Mouse (Mus musculus) layer of hippocampus, postnatal 36 days (tissue): ENCODE data around the gene Rhob. TPM values are rescaled to one million over a fixed set of nuclear protein-coding genes. Genes with fewer than 3 reads are reported as not detected.

ENCODE experiments used
- DNase-seq, 2 experiments: peaks; one replicate each; pipeline ENCODE4 v3.0.0; 2022
- total RNA-seq, 2 experiments: library from RNA; stranded (reverse); gene quantifications; 2 replicates each; pipeline ENCODE4 v1.2.3; 2021

Rhob gene
- total RNA-seq = 100 to 1,000 TPM; 354 to 385 TPM

DNA sequence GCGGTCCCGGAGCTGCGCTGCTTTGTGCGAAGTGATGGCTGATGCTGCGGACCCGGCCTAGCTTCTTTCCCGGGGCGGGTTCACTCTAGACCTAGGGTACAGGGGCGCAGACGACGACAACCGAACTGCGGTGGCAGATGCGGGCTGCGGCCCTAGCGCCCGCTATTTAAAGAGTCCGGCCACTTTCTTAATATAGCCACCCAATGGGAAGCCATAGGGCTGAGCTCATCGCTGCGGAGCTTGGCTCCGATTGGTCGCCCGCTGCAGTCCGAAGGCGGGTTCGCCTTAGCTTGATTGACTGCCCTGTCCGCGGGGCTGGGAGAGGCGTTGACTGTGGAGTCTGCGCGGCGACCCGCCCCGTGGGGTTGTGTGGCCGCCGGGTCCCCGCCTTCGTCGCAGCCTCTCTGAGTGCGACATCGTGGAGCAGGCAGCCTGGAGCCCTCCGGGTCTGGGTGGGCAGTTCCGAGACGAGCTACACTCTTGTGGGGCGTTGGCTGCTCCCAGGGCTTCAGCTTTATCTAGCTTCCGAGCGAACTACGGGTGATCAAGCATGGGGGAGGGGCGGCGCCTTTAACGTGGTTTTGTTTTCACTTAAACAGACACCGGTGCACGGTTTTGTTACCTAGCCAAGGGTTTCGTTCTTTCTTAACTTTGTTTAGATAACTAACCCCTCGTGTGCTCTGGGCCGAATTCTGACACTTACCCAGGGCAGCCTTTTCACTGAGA lies at the start of gene Rhob:
Gene Rhob (minus strand): TSS at position 139 of the 726 bp plus-strand sequence.
- peak; percentile 98 to 99 for DNase-seq

DNA sequence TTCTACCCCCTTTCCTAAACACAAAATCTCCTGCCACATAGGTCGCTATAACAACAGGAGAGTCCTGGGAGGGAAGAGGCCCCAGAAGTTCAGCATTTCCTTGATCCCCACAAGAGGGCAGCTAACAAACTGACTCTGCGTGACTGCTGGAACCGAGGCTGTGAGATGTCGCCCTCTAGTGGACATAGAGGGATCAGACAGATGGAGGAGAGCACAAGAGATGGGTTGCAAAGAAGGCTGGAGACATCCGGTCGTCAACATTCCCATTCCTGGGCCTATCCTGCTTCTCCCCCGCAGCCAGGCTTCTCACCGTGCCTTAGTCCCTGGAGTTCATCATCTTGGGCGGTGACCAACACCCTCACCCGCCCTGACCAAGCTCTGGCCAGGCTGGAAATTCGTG lies 47.5 kb upstream of the Rhob start:
- DNase-seq = peak; percentile 36 to 59

DNA sequence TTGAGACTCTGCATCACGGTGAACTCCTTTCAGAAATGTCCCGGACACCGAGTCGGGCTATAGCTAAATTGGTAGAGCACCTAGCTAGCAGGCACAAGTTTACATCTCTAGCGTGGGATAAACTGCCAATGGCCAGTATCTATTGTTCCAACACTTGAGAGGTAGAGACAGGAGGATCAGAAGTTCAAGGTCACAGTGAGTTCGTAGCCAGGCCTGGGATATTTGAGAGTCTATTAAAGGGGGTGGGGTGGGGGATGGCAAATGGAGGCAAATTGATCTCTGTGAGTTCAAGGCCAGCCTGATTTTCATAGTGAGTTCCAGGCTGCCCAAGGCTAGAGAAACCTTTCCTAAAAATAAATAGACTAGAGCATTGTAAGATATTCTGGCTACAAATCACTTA lies 47.0 kb upstream of the Rhob start:
- DNase-seq = no peak

DNA sequence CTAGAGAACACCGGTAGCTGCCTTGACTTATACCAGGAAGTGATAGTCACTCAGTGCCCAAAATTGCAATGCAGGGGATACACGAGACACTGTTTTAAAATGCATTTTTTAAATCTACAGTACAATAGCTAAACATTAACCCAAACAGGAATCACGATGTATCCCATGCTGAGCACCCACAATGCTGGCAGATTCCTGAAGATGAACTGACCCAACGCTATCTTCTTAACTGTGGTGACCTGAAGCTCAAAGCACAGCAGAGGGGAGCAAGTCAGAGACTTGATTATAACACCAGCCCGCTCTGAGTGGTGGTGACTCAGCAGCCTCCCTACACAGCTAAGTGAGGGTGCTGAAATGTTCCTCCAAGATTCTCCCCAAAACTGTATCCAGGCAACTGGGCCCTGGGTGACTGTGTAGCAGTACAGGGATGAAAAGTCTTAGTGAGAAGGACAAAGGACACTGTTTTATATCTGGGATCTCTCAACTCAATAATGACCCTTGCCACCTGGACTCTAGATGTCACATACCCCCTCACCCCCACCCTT lies 45.3 kb upstream of the Rhob start:
- peak in 1 of 2 experiments; percentile 12 for DNase-seq

DNA sequence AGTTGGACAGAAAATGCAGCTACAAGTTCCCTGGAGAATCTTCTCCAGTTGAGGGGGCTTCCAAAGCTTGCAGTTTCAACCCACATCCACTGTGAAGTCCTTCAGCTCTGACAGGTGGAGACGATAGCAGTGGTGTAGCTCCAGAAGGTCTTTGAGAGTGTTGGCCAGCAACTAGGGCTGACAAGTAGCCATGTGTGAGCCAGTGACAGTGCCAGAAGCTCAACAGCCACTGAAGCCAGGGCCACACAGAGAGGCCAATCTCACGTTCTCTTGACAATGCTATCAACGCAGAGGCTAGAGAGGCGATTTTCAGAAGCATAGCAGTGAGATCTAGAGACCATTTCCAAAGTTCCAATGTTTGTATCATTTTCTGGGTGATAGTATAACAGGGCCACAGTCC lies 42.6 kb upstream of the Rhob start:
- DNase-seq = no peak

DNA sequence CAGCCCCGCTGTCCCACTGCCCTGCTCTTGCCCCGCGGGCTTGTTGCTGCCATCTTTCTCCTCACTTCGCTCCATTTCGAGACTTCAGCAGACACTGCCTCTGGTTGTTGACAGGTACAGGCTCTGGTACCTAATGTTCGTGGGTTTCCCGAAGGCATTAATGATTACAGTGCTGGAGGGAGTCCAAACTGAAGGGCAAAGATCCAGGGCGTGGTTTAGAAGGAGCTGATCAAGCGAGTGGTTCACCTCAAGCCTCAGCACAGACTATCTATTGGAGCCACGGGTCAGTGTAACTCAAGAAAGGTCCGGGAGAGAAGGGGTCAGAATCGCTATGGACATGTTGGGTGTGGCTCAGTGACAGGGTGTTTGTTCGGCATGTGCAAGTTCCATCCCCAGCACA lies 39.7 kb upstream of the Rhob start:
- no peak for DNase-seq

DNA sequence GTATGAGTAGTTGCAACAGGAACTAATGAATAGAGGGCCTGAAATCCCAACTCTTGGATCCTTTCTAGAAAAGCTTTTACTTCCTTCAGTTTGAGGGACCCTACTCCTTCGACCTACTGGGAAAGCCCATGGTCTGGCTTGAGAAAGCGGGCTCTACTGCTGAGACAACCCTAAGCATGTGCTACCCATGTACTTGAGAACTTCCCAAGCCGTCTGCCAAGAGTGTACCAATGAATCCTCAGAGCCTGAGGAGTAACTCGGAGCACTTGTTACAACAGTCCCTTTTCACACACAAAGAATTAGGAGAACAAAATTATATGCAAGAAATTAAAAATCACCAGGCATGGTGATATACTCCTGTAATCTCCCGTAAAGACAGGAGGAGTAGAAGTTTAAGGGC lies 37.5 kb upstream of the Rhob start:
- no peak for DNase-seq

DNA sequence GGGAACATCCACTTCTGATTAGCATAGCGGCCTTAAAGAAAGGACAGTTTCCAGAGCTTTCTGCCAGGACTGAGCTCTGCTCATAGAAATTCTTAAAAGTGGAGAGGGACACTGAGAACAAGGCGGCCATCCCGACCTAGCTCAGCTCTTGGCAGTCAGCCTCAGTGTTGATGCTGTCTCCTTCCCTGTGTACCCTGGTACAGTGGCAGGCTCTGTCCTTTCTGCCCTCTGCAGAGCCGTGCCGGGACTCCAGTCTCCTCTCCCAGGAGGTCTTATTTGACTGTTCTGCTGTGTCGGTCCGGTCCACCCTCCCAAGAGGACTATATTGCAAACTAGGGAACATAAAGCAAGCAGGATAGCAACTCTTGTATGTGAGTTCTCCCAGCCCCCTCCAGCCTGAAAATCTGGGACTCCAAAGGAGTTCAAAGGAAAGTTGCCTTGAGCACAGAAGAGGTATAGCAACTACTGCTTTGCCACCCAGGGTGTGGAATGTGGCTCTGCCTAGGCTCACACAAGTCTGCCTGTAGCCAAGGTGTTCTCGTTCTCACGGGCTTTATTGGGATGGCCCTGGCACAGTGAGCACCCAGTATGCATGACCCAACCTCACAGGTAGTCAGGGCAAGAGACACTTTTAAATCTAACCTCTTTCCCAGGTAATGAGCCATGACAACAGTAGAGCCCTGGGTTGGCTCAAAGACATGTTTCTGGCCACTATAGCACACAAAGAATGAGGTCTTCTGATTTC lies 36.6 kb upstream of the Rhob start:
- DNase-seq = no peak

DNA sequence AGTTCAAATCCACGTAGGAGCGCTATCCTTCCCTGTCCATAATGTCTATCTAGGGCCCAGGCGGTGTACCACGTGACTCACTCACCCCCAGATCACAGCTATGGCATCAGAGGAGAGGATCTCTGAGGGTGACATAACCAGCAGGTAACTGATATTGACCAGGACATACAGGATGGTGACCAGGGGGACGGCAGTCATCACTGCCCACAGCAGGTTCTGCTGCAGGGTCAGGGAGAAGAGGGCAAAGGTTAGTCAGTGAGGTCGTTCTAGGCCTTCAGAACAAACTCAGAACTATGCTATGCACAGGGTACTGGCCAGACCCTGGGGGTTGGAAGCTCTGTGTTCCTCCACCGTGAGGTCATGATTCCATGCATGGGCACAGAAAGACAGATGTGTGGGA lies 35.8 kb upstream of the Rhob start:
- DNase-seq = no peak

DNA sequence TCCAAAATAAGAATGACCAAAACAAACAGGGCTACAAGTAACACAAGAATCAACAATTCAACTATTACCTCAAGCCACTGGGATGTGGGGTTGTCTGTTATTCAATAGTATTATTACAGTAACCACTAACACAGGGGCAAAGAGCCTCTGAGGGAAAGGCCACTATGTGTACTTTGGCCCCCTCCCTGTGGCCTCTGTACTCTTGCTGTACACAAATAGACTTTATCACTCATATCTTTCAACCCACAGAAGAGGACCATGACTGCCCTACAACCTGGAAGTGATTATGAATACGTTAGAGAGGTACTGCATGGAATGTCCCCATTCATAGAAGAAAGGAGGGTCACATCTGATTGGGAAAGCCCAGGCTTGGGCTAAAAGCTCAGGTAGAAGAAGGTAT lies 35.1 kb upstream of the Rhob start:
- DNase-seq = no peak

DNA sequence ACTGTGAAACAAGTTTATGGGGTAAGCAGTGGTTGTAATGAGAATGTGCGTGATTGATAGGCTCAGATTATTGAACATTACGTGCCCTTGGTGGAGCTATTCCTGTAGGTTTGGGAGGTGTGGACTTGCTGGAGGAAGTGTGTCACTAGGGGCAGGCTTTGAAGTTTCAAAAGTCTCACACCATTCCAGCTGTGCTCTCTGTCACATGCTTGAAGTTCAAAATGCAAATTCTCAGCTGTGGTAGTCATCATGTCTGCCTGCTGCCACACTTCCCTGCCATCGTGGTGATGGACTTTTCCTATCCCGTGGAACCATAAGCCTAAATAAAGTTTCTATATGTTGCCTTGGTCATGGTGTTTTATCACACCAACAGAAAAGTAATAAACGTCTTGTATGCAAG lies 28.0 kb upstream of the Rhob start:
- no peak for DNase-seq

DNA sequence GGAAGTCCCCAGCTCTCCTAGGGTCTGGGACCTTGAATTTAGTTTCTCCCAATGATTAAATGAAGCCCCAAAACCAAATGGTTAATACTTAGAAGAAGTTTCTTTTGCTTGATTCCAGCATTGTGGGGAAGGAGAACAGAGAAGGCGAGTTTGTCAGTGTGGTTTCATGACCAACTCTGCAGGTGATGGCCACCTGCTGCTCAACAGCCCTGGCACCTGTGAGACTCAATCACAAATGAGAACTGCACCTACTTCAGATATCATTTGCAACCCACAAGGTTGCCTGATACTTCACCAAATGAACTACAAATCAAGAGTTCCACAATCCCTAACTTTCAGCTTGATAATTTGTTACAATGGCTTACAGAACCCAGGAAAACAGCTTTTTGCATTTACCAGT lies 27.4 kb upstream of the Rhob start:
- DNase-seq = no peak

DNA sequence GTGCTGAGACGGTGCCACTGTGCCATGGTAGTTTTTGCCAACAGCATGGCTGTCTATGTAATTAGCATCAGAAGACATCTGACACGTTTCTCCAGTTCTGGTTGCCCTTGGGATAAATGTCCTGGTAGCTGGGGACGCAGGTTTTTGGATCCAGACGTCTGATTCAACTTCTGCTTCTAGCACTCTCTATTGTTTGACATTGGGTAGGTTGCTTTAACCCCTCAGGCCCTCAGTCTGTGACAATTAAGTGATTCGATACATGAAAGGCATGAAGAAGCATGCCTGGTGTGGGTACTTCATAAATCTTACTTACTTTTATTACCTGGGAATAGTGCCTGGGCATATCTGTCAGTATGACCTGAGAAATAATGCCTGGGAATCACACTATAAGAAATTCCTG lies 24.3 kb upstream of the Rhob start:
- DNase-seq = no peak

DNA sequence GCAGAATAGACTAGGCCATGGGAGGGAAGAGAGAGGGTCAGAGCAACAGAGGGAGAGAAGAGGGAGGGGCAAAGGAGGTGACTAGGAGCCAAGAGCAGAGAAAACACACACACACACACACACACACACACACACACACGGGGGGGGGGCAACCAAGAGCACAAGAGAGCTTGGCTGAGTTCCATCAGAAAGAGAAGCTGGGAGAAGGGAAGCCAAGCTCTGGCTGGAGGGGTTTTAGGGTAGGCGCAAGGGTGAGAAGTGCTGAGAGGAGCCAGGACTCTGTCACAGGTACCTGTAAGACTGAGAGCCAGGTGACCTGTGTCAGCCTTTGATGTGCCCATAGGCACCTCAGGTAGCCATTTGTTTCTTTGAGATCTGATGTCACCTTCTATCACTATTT lies 22.9 kb upstream of the Rhob start:
- DNase-seq = no peak

DNA sequence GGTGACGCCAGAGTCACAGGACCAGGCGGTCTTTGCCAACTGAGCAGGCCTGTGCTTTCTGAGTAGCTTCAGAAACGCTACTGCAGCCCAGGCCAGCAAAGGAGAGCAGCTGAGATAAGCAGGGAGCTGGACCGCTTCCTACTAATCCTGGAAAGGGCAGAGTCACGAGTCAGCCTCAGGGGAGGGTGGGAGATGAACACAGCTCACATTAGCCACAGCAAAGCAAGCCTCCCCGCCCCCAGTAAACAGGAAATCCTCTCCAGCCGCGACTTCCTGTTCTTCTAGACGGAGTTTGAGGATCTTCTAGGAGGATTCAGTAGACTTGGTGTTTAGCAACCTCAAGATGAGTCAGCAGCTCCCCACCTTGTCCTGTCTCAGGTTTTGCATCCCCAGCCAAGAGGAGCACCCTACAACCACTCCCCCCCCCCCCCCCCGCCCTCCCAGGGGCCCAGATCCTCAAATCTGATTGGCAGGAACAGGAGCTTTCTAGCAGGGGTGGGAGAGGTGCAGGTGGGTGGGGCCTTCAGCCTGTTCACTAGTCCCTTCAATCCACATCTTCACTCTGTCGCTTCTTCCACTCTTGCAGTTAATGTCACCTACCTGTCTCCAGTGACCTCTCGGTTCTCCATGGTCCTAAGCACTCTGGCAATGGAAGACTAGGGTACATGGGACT lies 21.7 kb upstream of the Rhob start:
- DNase-seq = peak in 1 of 2 experiments; percentile 37

DNA sequence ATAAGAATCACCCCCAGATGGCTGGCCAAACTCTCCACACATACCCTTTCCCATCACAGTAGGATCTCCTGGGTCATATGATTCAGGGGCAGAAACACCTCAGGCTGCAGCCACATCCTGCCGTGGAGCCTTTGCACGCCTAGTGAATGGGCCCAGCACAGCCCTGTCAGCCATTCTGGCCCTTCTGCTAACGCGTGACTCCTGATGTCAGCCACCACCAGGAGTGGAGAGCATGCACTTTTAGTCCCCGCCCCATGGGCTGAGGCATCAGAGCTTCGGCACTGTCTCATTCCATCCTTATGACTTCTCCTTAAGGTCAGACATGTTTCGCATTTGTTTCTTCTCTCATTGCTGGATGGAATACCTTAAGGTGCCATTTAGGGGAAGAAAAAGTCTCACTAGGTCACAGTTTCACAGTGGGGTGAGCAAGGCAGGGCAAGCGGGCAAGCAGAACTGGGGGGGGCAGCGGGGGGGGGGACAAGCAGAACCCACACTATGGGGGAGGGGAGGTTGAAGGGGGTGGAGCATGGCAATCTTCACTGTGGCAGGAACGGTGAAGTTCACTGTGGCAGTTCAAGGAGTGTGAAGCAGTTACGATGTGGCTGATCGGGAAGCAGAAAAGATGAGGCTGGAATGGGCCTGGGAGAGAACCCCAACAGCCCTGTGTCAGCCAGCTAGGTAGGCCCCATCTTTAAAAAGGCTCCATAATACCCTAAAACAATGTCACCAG lies 19.8 kb upstream of the Rhob start:
- DNase-seq = no peak

DNA sequence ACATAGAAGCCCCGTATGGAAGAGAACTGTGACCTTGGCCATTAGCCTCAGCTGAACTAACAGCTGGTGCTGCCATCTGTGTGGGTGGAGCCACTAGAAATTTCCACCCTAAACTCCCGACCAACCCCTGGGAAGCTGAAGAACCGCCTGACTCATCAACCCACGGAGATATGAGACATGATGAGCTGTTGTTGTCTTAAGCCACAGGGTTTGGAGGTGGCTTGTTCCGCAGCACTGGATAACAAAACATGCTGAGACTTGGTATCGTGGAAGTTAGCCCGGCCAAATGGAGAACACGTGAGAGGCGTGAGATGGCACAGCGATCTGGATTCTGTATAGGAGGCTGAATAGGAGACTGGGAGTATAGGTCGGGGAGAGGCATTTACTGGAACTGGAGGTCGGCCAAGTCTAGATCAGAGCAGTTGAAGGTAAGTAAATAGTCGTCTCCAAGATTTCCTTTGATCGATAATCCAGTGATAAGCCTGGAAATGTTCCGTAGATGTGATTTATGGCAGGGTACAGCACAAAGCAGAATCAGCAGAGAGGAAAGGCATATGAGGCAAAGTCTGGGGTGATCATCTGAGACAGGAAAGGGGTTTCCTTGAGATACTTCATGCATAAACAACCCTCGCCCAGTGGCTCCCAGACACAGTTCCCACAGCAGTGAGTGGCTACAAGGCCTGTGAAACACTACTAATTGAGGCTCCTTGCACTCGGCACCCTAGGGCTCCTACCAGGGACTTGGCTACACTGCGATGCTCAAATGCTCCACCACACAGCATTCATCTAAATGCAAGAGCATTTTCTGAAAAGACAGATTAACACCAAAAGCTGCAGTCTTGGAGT lies 11.5 kb upstream of the Rhob start:
- DNase-seq = no peak

DNA sequence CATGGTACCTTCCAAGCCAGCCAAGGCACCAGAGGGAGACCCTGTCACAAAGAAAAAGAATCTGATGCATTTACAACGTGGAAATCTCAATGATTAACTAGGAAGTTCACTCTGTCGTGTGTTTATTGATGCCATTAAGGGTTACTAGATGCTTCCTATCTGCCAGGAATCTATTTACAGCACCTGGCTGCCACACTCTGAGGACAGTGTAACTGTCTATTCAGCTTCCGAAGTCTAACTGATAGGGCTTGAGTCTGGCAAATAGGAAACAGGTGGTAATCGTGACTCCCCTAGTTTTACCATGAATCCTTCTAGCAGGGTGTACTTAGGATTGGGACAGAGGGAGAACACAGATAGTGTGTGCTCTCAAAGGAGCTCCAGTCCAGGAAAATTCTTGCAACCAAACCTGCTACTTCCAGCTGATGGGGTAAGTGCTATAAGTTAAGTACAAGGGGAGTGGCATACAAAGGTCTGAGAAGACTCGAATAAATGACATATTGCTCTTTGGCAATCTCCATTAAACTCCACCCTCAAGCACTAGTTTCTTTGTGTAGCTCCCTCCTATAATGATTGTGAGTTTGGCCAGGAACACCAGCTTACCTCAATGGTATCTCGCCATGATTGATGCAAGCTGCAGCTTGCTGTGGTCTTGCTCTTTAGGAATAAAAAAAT lies 10.6 kb upstream of the Rhob start:
- DNase-seq = no peak

DNA sequence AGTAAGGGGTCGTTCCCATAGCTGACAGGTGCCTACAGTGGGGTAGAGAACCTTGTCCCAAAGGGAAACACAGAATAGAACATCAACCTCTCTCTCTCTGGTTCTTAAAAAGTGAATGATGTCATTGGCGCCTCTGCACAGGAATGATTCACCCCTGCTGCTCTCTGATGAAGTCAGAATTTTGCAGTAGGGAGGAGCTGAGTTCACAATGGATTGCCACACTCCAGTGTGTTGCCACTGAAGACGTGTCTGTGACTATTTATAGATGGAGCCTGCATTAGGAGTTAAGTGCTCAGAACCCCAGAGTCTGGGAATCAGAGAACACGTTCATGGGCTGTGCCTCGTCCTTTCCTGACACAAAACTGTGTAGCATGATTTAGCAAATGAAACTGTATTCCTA lies 9.9 kb upstream of the Rhob start:
- no peak for DNase-seq

DNA sequence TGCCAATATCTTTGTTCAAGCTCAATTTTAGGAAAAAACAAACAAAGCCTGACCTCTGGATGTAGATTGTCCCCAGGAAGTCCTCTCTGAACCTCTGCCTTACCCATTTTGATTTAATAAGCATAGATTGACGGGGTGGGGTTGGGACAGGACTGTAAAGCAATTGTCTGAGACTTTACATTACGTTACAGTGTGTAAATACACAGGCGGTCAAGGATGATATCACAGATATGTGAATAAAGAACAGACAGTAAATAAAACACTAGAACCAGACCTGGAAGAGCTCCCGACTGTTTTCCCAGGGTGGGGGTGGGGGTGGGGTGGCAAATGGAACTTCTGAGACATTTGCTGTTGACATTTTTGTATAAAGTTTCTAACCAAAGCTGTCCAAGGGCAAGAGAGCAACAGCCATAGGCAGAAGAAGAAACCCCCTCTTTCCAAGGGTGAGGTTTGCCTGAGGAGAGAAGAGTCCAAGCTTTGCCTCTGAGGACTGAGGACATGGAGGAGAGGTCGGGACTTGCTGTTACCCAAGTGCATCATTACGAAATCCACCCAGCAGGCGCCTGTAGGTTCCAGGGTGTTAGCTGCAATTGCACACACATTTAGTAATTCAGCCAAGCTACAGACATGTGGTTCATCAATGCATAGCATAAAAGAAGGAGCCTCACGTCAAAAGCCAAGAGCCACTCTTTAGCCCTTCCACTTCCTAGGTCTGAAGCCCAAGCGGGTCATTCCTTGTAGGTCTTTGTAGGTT lies 7.3 kb upstream of the Rhob start:
- no peak for DNase-seq
